Mouse (Mus musculus) gastrocnemius, adult 2 months (tissue): ENCODE measurements around the gene Rpain. TPM values are rescaled to one million over a fixed set of nuclear protein-coding genes. Genes with fewer than 3 reads are reported as not detected.

Experiments used
- DNase-seq: peaks from one replicate; pipeline ENCODE4 v3.0.0; 2022
- H3K27ac ChIP-seq: fragments of 200-600 bp; 2 replicates; pipeline ENCODE4 v1.8.1; 2022; ENCODE audit warnings: mild to moderate bottlenecking
- H3K4me3 ChIP-seq: fragments of 200-600 bp; 2 replicates; pipeline ENCODE4 v1.8.1; 2022; ENCODE audit warnings: mild to moderate bottlenecking, moderate library complexity
- CTCF ChIP-seq: fragments of 200-600 bp; IDR thresholded peaks from 2 replicates; pipeline ENCODE4 v1.8.1; 2022; ENCODE audit warnings: antibody characterized with exemption, mild to moderate bottlenecking, moderate library complexity
- intact Hi-C: fragments of 180-260 bp; cut with DNase I; formaldehyde crosslinking; loops from one replicate; pipeline ENCODE4 v1.15.1; 2025
- total RNA-seq, 2 experiments: library from RNA; stranded (reverse); gene quantifications; 2 replicates each; pipeline ENCODE4 v1.2.3; 2021

The Rpain gene
- total RNA-seq, 2 experiments from 2014 or later: 12.2 to 13.9 TPM

GRCm38 (mm10) chr11:70970560-70971540 lies 837 bp downstream of the Rpain start:
- Histone ChIP-seq H3K4me3 (peak overlapping the region; percentile 79), H3K27ac (peak overlapping the region; percentile 94)
- 0 out of 2 replicates have a peak, but pooled peaks have one; percentile 4 for TF ChIP-seq CTCF
- no peak for DNase-seq
- intact Hi-C loops: no loop called here

GRCm38 (mm10) chr11:70972586-70972985 lies 2.6 kb downstream of the Rpain start:
- no peak for TF ChIP-seq CTCF

GRCm38 (mm10) chr11:70973947-70974346 lies 3.9 kb downstream of the Rpain start:
- Histone ChIP-seq H3K4me3 (no peak overlapping the region), H3K27ac (no peak overlapping the region)
- TF ChIP-seq CTCF: peak; percentile 28; the same call in 1 of the 2 replicates
- intact Hi-C loops: no loop called here
- no peak for DNase-seq

More at GRCm38 (mm10) chr11:70972586-70972985, 2.6 kb downstream of the Rpain start:
- Histone ChIP-seq H3K27ac (no peak overlapping the region), H3K4me3 (no peak overlapping the region)
- intact Hi-C loops: no loop called here
- no peak for DNase-seq

- no peak overlapping the region for H3K4me3 ChIP-seq
- H3K27ac ChIP-seq: no peak overlapping the region
- intact Hi-C loops: no loop called here
- no peak for DNase-seq
- TF ChIP-seq CTCF: no peak
Observed at GRCm38 (mm10) chr11:70975193-70975592, 5.2 kb downstream of the Rpain start.

- DNase-seq: no peak
- no peak for TF ChIP-seq CTCF
- intact Hi-C loops: no loop called here
Observed at GRCm38 (mm10) chr11:70977293-70977692, 7.3 kb downstream of the Rpain start.

GRCm38 (mm10) chr11:70980232-70980631 lies 10.2 kb downstream of the Rpain start:
- H3K4me3 ChIP-seq: no peak overlapping the region
- no peak for TF ChIP-seq CTCF
- no peak overlapping the region for H3K27ac ChIP-seq
- intact Hi-C loops: no loop called here
- DNase-seq: no peak

More at GRCm38 (mm10) chr11:70977293-70977692, 7.3 kb downstream of the Rpain start:
- Histone ChIP-seq H3K27ac (no peak overlapping the region), H3K4me3 (no peak overlapping the region)

GRCm38 (mm10) chr11:70980751-70981510 lies 10.9 kb downstream of the Rpain start:
- TF ChIP-seq CTCF: no peak
- intact Hi-C loops: no loop called here
- no peak overlapping the region for H3K27ac ChIP-seq
- no peak for DNase-seq
- no peak overlapping the region for H3K4me3 ChIP-seq

GRCm38 (mm10) chr11:70982030-70982429 lies 12.0 kb downstream of the Rpain start:
- intact Hi-C loops: loop anchor here (1.0 kb wide), 1 partner anchor 37 kb away; the partner anchor contains the start of genes Derl2 and Mis12
- DNase-seq: no peak
- Histone ChIP-seq H3K27ac (peak overlapping the region; percentile 96), H3K4me3 (peak overlapping the region; percentile 86)
- no peak for TF ChIP-seq CTCF

GRCm38 (mm10) chr11:70982557-70983228 lies 12.7 kb downstream of the Rpain start, which contains the start of gene C1qbp:
Gene C1qbp, minus strand, starts transcription at chr11:70983026.
- peak within 1 kb of the TSS; percentile 86 for H3K4me3 ChIP-seq
- no peak; the same call in 1 of the 2 replicates for TF ChIP-seq CTCF
- intact Hi-C loops: loop anchor here (1.0 kb wide), 2 partner anchors 22 to 37 kb away; partner anchors contain the start of genes Derl2, Dhx33 and Mis12
- H3K27ac ChIP-seq: peak within 1 kb of the TSS; percentile 96
- DNase-seq: peak; percentile 98

GRCm38 (mm10) chr11:71001167-71001566 lies 31.2 kb downstream of the Rpain start:
- TF ChIP-seq CTCF: no peak
- Histone ChIP-seq H3K27ac (no peak overlapping the region), H3K4me3 (no peak overlapping the region)
- intact Hi-C loops: no loop called here
- DNase-seq: no peak

GRCm38 (mm10) chr11:71003611-71004315 lies 33.8 kb downstream of the Rpain start:
- Histone ChIP-seq H3K27ac (peak overlapping the region; percentile 91), H3K4me3 (peak overlapping the region; percentile 98)
- intact Hi-C loops: loop anchor here (1.0 kb wide), 1 partner anchor 20 kb away; the partner anchor contains the start of gene C1qbp
- DNase-seq: no peak
- no peak for TF ChIP-seq CTCF
